Mouse (Mus musculus) liver, embryonic 14.5 days (tissue): ENCODE measurements around the gene Ifna11.
"Not testable (repeated sequence)": the region's sequence is repeated elsewhere in the genome, so short reads cannot be mapped to it uniquely, and the experiment has no call there.

ENCODE experiments used
- CTCF ChIP-seq: IDR thresholded peaks from 2 replicates; pipeline ENCODE4 v1.5.1; 2016; ENCODE audit warnings: antibody characterized with exemption, low read depth, control low read depth
- EP300 ChIP-seq: IDR thresholded peaks from 2 replicates; pipeline ENCODE4 v1.6.1; 2016; ENCODE audit warnings: antibody characterized with exemption, low read depth

- not testable (repeated sequence) for TF ChIP-seq CTCF, EP300
Measured at GRCm38 (mm10) chr4:88780320-88780719, 39.4 kb upstream of the Ifna11 start.
